Mouse (Mus musculus) frontal cortex, adult 2 months (tissue): ENCODE measurements around the gene Gne. TPM values are rescaled to one million over a fixed set of nuclear protein-coding genes. Genes with fewer than 3 reads are reported as not detected.

Experiments used
- DNase-seq, 2 experiments: peaks; one replicate each; pipeline ENCODE4 v3.0.0; 2022; ENCODE audit warnings: low spot score in 1 of 2; ENCODE audit errors: extremely low spot score in 1 of 2
- polyA plus RNA-seq: library from polyadenylated mRNA; depleted of rRNA; stranded (reverse); fragments of >200 nt; gene quantifications from 2 replicates; pipeline ENCODE4 v1.2.3, GENCODE M21; 2012

Gne gene
- polyA plus RNA-seq, 1 experiment = 18.7 TPM

- peak; percentile 42 to 78 for DNase-seq
Measured at GRCm38 (mm10) chr4:44028303-44029135, 55.5 kb downstream of the Gne start.

GRCm38 (mm10) chr4:44025570-44025969 is 58.4 kb downstream of the Gne start:
- DNase-seq = no peak

- DNase-seq = no peak
Measured at GRCm38 (mm10) chr4:44024241-44024640, 59.7 kb downstream of the Gne start.

DNA sequence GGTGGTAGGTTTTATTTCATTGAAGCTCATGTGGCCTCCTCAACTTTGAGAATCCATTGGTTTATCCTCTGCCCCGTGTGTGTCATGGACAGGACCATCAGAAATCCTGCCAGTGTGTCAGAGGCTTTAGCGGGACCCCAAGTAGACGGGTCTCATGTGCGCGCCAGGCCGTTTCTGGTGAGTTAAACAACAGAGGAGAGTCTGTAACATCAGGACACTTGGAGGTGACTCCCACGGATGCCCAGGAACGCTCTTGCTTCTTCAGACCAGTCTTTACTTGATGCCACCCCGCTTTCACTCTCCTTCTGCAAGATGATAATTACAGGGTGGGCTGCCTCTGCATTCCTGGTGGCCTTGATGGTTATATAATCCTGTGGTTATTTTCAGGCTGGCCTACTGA is 60.3 kb downstream of the Gne start:
- DNase-seq = no peak

DNA sequence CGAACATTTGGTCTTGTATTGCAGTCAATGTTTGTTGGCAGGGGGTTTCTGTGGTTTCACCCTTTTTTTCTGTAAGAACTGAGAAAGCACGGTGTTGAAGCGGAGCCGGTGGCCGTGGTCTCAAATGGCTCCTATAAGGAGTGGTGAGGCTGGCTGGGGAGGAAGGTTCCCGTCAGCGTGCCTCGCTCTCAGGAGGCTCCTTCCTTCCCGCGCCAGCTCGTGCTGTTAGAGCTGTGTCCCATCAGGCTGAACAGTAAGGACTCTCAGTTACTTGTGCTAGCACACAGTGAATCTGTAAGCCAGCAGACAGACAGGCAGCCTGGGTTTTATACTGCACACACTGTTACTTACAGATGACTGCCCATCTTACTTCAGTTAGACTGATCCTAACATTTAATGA is 61.2 kb downstream of the Gne start:
- no peak for DNase-seq

DNA sequence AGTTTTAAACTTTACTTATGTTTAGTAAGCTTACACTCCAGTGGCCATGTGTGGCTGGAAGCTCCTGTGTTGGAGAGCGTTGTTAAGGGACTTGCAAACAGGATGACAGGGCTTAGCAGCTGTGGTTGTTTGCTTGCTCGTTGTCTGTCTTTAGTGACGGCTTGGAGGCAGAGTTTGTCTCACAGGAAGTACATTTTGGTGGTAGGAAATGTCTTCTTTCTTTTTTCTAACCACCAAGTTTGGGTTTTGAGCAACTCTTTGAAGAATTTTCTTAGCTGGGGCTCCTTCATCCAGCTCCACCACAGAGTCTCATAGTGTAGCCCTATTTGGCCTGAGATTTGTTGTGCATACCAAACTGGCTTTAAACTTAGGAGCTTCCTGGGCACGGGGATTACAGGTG is 61.7 kb downstream of the Gne start:
- no peak for DNase-seq

GRCm38 (mm10) chr4:44016791-44017190 is 67.2 kb downstream of the Gne start:
- DNase-seq = no peak

- no peak for DNase-seq
Measured at GRCm38 (mm10) chr4:44016071-44016470, 67.9 kb downstream of the Gne start.

GRCm38 (mm10) chr4:44013391-44014070 is 70.4 kb downstream of the Gne start:
- no peak for DNase-seq

- peak; percentile 94 to 96 for DNase-seq
Measured at GRCm38 (mm10) chr4:44012376-44013367, 71.3 kb downstream of the Gne start.

DNA sequence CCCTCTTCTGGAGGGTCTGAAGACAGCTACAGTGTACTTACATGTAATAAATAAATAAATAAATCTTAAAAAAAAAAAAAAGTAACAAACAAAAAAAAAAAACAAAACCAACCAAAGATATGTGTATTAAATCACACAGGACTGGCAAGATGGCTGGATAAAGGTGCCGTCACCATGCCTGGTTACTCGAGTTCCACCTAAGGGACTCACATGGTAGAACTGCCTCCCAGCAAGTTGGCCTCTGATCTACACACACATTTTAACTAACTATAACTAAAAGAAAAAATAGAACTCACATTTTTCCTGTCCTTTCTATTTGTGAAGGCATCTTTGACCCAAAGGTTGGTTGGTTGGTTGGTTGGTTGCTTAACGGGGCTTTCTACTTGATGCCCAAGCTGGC is 72.2 kb downstream of the Gne start:
- no peak for DNase-seq

GRCm38 (mm10) chr4:44010893-44011292 is 73.1 kb downstream of the Gne start:
- no peak for DNase-seq

GRCm38 (mm10) chr4:44010176-44010575 is 73.8 kb downstream of the Gne start:
- no peak for DNase-seq

DNA sequence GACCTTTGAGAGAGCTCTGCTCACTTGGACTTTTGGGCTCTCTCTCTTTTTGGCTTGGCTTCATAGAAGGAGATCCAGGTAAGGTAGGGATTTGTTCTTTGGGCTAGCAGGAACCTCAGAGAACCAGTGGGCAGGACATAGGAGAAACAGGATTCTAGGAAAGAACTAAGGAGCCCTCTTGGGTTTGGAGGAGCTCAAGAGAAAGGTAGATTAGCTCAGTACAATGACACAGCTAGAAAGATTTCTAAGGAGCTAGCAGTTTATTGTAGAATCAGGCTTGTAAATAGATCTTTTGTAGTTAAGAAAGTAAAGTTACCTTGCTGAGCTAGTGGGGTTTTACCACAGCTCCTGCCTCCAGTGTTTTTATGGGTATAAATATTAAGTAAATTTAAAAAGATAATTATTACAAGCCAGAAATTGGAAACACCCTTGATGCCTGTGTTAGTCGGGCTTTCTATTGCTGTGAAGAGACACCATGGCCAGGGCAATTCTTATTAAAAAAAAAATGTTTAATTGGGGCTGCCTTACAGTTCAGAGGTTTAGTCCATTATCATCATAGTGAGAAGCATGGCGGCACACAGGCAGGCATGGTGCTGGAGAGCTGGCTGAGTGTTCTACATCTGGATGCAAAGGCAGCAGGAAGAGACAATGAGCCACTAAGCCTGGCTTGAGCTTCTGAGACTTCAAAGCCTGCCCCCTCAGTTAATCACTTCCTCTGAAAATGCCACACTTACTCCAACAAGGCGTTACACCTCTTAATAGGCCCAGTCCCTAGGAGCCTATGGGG is 79.2 kb downstream of the Gne start:
- no peak for DNase-seq

GRCm38 (mm10) chr4:44004126-44004525 is 79.9 kb downstream of the Gne start, which contains the start of gene Clta:
TSS of gene Clta (plus strand) at chr4:44004452.
- no peak for DNase-seq

DNA sequence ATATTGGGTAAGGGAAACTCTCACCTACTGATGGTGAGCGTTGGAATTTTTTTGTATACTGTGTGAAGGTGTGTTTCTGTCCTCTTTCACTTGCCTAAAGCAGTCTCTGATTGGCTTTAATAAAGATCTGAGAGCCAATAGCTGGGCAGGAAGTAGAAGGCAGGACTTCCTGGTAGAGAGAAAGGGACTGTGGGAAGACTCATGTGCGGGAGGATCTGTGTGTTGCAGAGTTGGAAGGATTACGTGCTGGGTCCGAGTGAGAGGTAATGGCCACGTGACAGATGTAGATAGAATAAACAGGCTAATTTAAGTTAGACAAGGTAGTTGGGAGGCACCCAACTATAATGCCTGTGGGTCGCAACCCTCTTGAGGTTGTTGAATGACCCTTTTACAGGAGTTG is 80.4 kb downstream of the Gne start:
- no peak for DNase-seq

- no peak for DNase-seq
Measured at GRCm38 (mm10) chr4:43994342-43994741, 89.6 kb downstream of the Gne start.

- DNase-seq = no peak
Measured at GRCm38 (mm10) chr4:43993072-43993471, 90.9 kb downstream of the Gne start.

GRCm38 (mm10) chr4:43988976-43989375 is 95.0 kb downstream of the Gne start:
- DNase-seq = no peak

GRCm38 (mm10) chr4:43984326-43984725 is 99.7 kb downstream of the Gne start:
- no peak for DNase-seq
